In genomic region chr9:57561711-57562099, GRCm38 (mm10) we compare ENCODE assay signal across 8 mouse cellular contexts. TPM values are rescaled to one million over a fixed set of nuclear protein-coding genes. Genes with fewer than 3 reads are reported as not detected.
DNase-seq lines count a peak whose midpoint lies in the region; ATAC-seq lines count a peak whose summit lies in the region.

No protein-coding gene starts in this region.

- ATAC-seq in granulocyte monocyte progenitor cell, adult 5-6 weeks (replicated peaks; ENCODE audit: poor library complexity, severe bottlenecking) = peak; percentile 20; the same call in 1 of the 2 replicates
- ATAC-seq in limb, embryonic 13.5 days (ENCODE audit: low FRiP score, low read depth) = no peak
- no peak for ATAC-seq in neural tube, embryonic 14.5 days (ENCODE audit: low read depth)
- no peak for ATAC-seq in frontal cortex, adult (ENCODE audit: low TSS enrichment)

- 76% methylated on average over 13 of the region's 13 CpGs for WGBS in limb, embryonic 13.5 days
- 77% methylated on average over 13 of the region's 13 CpGs for WGBS in neural tube, embryonic 14.5 days

- peak overlapping the region; percentile 33; the same call in 1 of the 2 replicates for H3K27ac ChIP-seq in limb, embryonic 13.5 days
- H3K27ac ChIP-seq in neural tube, embryonic 14.5 days (ENCODE audit: low read depth, low read length) = no peak overlapping the region

- no peaks in the 10 kb centered on the region for H3K9me3 ChIP-seq in limb, embryonic 13.5 days
- no peaks in the 10 kb centered on the region for H3K9me3 ChIP-seq in neural tube, embryonic 14.5 days (ENCODE audit: control insufficient read depth, low read length)

- peak; percentile 30 for DNase-seq in thymus, postnatal 0 days (ENCODE audit: low spot score)
- no peak for DNase-seq in thymus, postnatal 36 days
- DNase-seq in embryo, embryonic 11 days = no peak
- DNase-seq in T-cell, adult 2 months (ENCODE audit: low spot score) = no peak

- H3K4me1 ChIP-seq in limb, embryonic 13.5 days = peaks cover 49% of the 10 kb centered on the region
- H3K4me1 ChIP-seq in neural tube, embryonic 14.5 days (ENCODE audit: control insufficient read depth, insufficient read depth, low read length) = peaks cover 20% of the 10 kb centered on the region

- peak overlapping the region; percentile 67 for H3K9ac ChIP-seq in limb, embryonic 13.5 days
- no peak overlapping the region for H3K9ac ChIP-seq in neural tube, embryonic 14.5 days (replicated peaks; ENCODE audit: low read depth, low read length)

- no peaks in the 10 kb centered on the region for H3K36me3 ChIP-seq in limb, embryonic 13.5 days
- no peaks in the 10 kb centered on the region for H3K36me3 ChIP-seq in neural tube, embryonic 14.5 days (ENCODE audit: control insufficient read depth, insufficient read depth, low read length)

- H3K4me2 ChIP-seq in limb, embryonic 13.5 days (replicated peaks) = peak overlapping the region; percentile 77
- peak overlapping the region; percentile 93 for H3K4me2 ChIP-seq in neural tube, embryonic 14.5 days (ENCODE audit: low read depth, low read length)

- peak overlapping the region; percentile 60 for H3K4me3 ChIP-seq in limb, embryonic 13.5 days
- peak overlapping the region; percentile 67 for H3K4me3 ChIP-seq in neural tube, embryonic 14.5 days (ENCODE audit: low read depth, low read length)

- peaks cover 2% of the 10 kb centered on the region; the same call in 1 of the 2 replicates for H3K27me3 ChIP-seq in limb, embryonic 13.5 days
- no peaks in the 10 kb centered on the region for H3K27me3 ChIP-seq in neural tube, embryonic 14.5 days (ENCODE audit: control insufficient read depth, insufficient read depth, low read length)

RNA-seq across cellular contexts. Expression of gene Scamp2, which starts 1.0 kb away (rescaled TPM):
- polyA plus RNA-seq in thymus, postnatal 0 days (2015; fragmentation: Nextera tagmentation; extraction: Ambion mirVana) = 58.4 and 65.2 TPM in 2 replicates
- total RNA-seq in granulocyte monocyte progenitor cell, adult 5-6 weeks (2014; fragmentation: Nextera tagmentation) = 66.9 and 68.5 TPM in 2 replicates
- total RNA-seq in granulocyte monocyte progenitor cell, adult 5-6 weeks (2017) = 26.8 and 38.2 TPM in 2 replicates
- 67.1 and 69.1 TPM in 2 replicates for polyA plus RNA-seq in limb, embryonic 13.5 days (2015; fragmentation: Nextera tagmentation; extraction: Ambion mirVana)
- polyA plus RNA-seq in neural tube, embryonic 14.5 days (2014; fragmentation: Nextera tagmentation; extraction: Ambion mirVana) = 46.1 and 48.9 TPM in 2 replicates

RNA-seq across cellular contexts. Expression of gene Mpi, which starts 9.1 kb away (rescaled TPM):
- polyA plus RNA-seq in thymus, postnatal 0 days (2015; fragmentation: Nextera tagmentation; extraction: Ambion mirVana) = 20.9 and 21.6 TPM in 2 replicates
- total RNA-seq in granulocyte monocyte progenitor cell, adult 5-6 weeks (2014; fragmentation: Nextera tagmentation) = 10.8 and 23.1 TPM in 2 replicates
- 13.9 and 17.8 TPM in 2 replicates for total RNA-seq in granulocyte monocyte progenitor cell, adult 5-6 weeks (2017)
- 56.3 and 58.8 TPM in 2 replicates for polyA plus RNA-seq in limb, embryonic 13.5 days (2015; fragmentation: Nextera tagmentation; extraction: Ambion mirVana)
- polyA plus RNA-seq in neural tube, embryonic 14.5 days (2014; fragmentation: Nextera tagmentation; extraction: Ambion mirVana) = 60.7 and 62.1 TPM in 2 replicates

RNA-seq across cellular contexts. Expression of gene Fam219b, which starts 24.4 kb away (rescaled TPM):
- 15.5 and 17.7 TPM in 2 replicates for polyA plus RNA-seq in thymus, postnatal 0 days (2015; fragmentation: Nextera tagmentation; extraction: Ambion mirVana)
- total RNA-seq in granulocyte monocyte progenitor cell, adult 5-6 weeks (2014; fragmentation: Nextera tagmentation) = 7.3 and 7.5 TPM in 2 replicates
- 11.4 and 12.6 TPM in 2 replicates for total RNA-seq in granulocyte monocyte progenitor cell, adult 5-6 weeks (2017)
- polyA plus RNA-seq in limb, embryonic 13.5 days (2015; fragmentation: Nextera tagmentation; extraction: Ambion mirVana) = 24.2 and 26.8 TPM in 2 replicates
- 23.7 and 24.0 TPM in 2 replicates for polyA plus RNA-seq in neural tube, embryonic 14.5 days (2014; fragmentation: Nextera tagmentation; extraction: Ambion mirVana)

RNA-seq across cellular contexts. Expression of gene Ulk3, which starts 27.5 kb away (rescaled TPM):
- 11.1 and 13.9 TPM in 2 replicates for polyA plus RNA-seq in thymus, postnatal 0 days (2015; fragmentation: Nextera tagmentation; extraction: Ambion mirVana)
- 9.9 and 12.9 TPM in 2 replicates for total RNA-seq in granulocyte monocyte progenitor cell, adult 5-6 weeks (2014; fragmentation: Nextera tagmentation)
- 3.1 and 6.0 TPM in 2 replicates for total RNA-seq in granulocyte monocyte progenitor cell, adult 5-6 weeks (2017)
- 21.0 and 21.4 TPM in 2 replicates for polyA plus RNA-seq in limb, embryonic 13.5 days (2015; fragmentation: Nextera tagmentation; extraction: Ambion mirVana)
- 26.1 and 28.4 TPM in 2 replicates for polyA plus RNA-seq in neural tube, embryonic 14.5 days (2014; fragmentation: Nextera tagmentation; extraction: Ambion mirVana)

RNA-seq across cellular contexts. Expression of gene Cox5a, which starts 40.6 kb away (rescaled TPM):
- polyA plus RNA-seq in thymus, postnatal 0 days (2015; fragmentation: Nextera tagmentation; extraction: Ambion mirVana) = 862 and 907 TPM in 2 replicates
- total RNA-seq in granulocyte monocyte progenitor cell, adult 5-6 weeks (2014; fragmentation: Nextera tagmentation) = 540 and 741 TPM in 2 replicates
- 121 and 142 TPM in 2 replicates for total RNA-seq in granulocyte monocyte progenitor cell, adult 5-6 weeks (2017)
- 495 and 497 TPM in 2 replicates for polyA plus RNA-seq in limb, embryonic 13.5 days (2015; fragmentation: Nextera tagmentation; extraction: Ambion mirVana)
- polyA plus RNA-seq in neural tube, embryonic 14.5 days (2014; fragmentation: Nextera tagmentation; extraction: Ambion mirVana) = 936 and 1,022 TPM in 2 replicates
